In the genomic region with DNA sequence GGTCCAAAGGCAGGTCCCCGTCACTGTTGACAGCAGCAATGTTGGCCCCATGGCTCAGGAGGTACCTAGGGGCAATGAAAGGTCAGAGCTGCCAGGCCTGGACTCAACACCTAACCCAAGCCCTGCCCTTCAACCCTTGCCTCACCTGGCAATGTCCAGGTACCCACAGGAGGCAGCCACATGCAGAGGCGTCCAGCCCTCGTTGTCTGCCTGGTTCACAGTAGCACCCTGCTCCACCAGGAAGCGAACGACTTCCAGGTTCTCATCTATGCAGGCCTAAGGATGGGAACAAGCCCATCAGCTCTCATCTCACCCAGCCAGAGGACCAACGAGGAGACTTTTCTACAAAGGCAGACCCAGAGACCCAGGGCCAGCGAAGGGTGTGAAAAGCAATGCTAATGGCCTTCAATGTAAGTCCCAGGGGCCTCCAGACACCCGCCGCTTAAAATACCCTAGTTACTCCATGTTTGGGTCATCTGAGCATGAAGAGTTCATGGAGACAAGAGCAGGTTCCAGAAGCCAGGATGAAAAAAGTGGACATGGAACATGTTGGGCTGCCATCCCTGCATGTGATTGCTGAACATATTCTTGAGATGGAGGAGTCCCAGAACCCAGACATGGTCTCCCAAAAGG, we compare ENCODE assay signal across 15 mouse cellular contexts. TPM values are rescaled to one million over a fixed set of nuclear protein-coding genes. Genes with fewer than 3 reads are reported as not detected.
DNase-seq lines count a peak whose midpoint lies in the region; ATAC-seq and TF ChIP-seq lines count a peak whose summit lies in the region.
"Had no signal": no experiment of that assay in that cellular context is flagged by ENCODE, and none has a peak within 500 bp of the region (broad histone marks: within the 10 kb centered on the region; RNA-seq: fewer than 3 reads in every experiment).

No protein-coding gene starts in this region.

- peaks cover 48% of the 10 kb centered on the region for H3K4me1 ChIP-seq in heart, embryonic 15.5 days (replicated peaks)
- H3K4me1 ChIP-seq in lung, postnatal 0 days (ENCODE audit: insufficient read depth, low read depth, low read length) = peaks cover 17% of the 10 kb centered on the region
- H3K4me1 ChIP-seq in intestine, postnatal 0 days (replicated peaks; ENCODE audit: control insufficient read depth, insufficient read depth, low read length) = peaks cover 6% of the 10 kb centered on the region; the same call in 1 of the 2 replicates
- peaks cover 31% of the 10 kb centered on the region for H3K4me1 ChIP-seq in stomach, embryonic 16.5 days (ENCODE audit: control insufficient read depth, insufficient read depth, low read length)

- TF ChIP-seq CTCF in lung, postnatal 0 days (IDR thresholded peaks at IDR 0.05) = no peak
- TF ChIP-seq CTCF in intestine, postnatal 0 days (IDR thresholded peaks at IDR 0.05; ENCODE audit: low read depth) = no peak

- H3K4me2 ChIP-seq in heart, embryonic 15.5 days = 0 out of 2 replicates have a peak overlapping the region, but pooled peaks have one; percentile 80
- 0 out of 2 replicates have a peak overlapping the region, but pooled peaks have one; percentile 81 for H3K4me2 ChIP-seq in lung, postnatal 0 days (replicated peaks; ENCODE audit: low read depth, low read length)
- peak overlapping the region; percentile 32; the same call in 1 of the 2 replicates for H3K4me2 ChIP-seq in intestine, postnatal 0 days (replicated peaks; ENCODE audit: low read depth)
- peak overlapping the region; percentile 83 for H3K4me2 ChIP-seq in stomach, embryonic 16.5 days (ENCODE audit: low read depth, low read length)
- H3K4me2 ChIP-seq: liver, embryonic 11.5 days had no signal

- H3K9ac ChIP-seq in heart, embryonic 15.5 days = no peak overlapping the region
- H3K9ac ChIP-seq in lung, postnatal 0 days (replicated peaks; ENCODE audit: low read depth) = no peak overlapping the region
- H3K9ac ChIP-seq in intestine, postnatal 0 days (ENCODE audit: low read depth, low read length) = 0 out of 2 replicates have a peak overlapping the region, but pooled peaks have one; percentile 11
- 0 out of 2 replicates have a peak overlapping the region, but pooled peaks have one; percentile 2 for H3K9ac ChIP-seq in stomach, embryonic 16.5 days (ENCODE audit: low read length)
- H3K9ac ChIP-seq: forebrain, postnatal 0 days; lung, embryonic 14.5 days had no signal

- H3K4me3 ChIP-seq in heart, embryonic 15.5 days = no peak overlapping the region
- no peak overlapping the region for H3K4me3 ChIP-seq in lung, postnatal 0 days (ENCODE audit: low read depth, low read length)
- H3K4me3 ChIP-seq in intestine, postnatal 0 days (ENCODE audit: low read depth, low read length) = no peak overlapping the region
- no peak overlapping the region for H3K4me3 ChIP-seq in stomach, embryonic 16.5 days (replicated peaks; ENCODE audit: low read length)
- H3K4me3 ChIP-seq: erythroblast, embryonic 14.5 days had no signal

- ATAC-seq in heart, embryonic 15.5 days (replicated peaks; ENCODE audit: insufficient number of reproducible peaks, insufficient read depth, low FRiP score, low read depth) = no peak
- ATAC-seq in lung, postnatal 0 days = no peak
- no peak for ATAC-seq in intestine, postnatal 0 days
- ATAC-seq in stomach, embryonic 16.5 days (ENCODE audit: insufficient read depth, low FRiP score) = no peak
- ATAC-seq: forebrain, postnatal 0 days had no signal

- H3K36me3 ChIP-seq in heart, embryonic 15.5 days = peaks cover 14% of the 10 kb centered on the region; the same call in 1 of the 2 replicates
- H3K36me3 ChIP-seq in lung, postnatal 0 days (ENCODE audit: insufficient read depth, low read length) = peaks cover 6% of the 10 kb centered on the region; the same call in 1 of the 2 replicates
- H3K36me3 ChIP-seq in intestine, postnatal 0 days (ENCODE audit: control insufficient read depth, insufficient read depth) = peaks cover 33% of the 10 kb centered on the region
- no peaks in the 10 kb centered on the region for H3K36me3 ChIP-seq in stomach, embryonic 16.5 days (ENCODE audit: control insufficient read depth, insufficient read depth, low read length)

- no peaks in the 10 kb centered on the region for H3K27me3 ChIP-seq in heart, embryonic 15.5 days
- H3K27me3 ChIP-seq in lung, postnatal 0 days (replicated peaks; ENCODE audit: insufficient read depth, low read length) = no peaks in the 10 kb centered on the region
- H3K27me3 ChIP-seq in intestine, postnatal 0 days (replicated peaks; ENCODE audit: control insufficient read depth, insufficient read depth, low read length) = no peaks in the 10 kb centered on the region
- H3K27me3 ChIP-seq in stomach, embryonic 16.5 days (ENCODE audit: control insufficient read depth, insufficient read depth, low read length) = no peaks in the 10 kb centered on the region

- H3K9me3 ChIP-seq in heart, embryonic 15.5 days (replicated peaks) = no peaks in the 10 kb centered on the region
- H3K9me3 ChIP-seq in lung, postnatal 0 days (ENCODE audit: low read length) = no peaks in the 10 kb centered on the region
- no peaks in the 10 kb centered on the region for H3K9me3 ChIP-seq in intestine, postnatal 0 days (ENCODE audit: control insufficient read depth)
- H3K9me3 ChIP-seq in stomach, embryonic 16.5 days (replicated peaks; ENCODE audit: control insufficient read depth, low read length) = no peaks in the 10 kb centered on the region
- H3K9me3 ChIP-seq: embryonic facial prominence, embryonic 10.5 days had no signal

- TF ChIP-seq EP300 in lung, postnatal 0 days (IDR thresholded peaks at IDR 0.05) = no peak

- no peak overlapping the region for H3K27ac ChIP-seq in heart, embryonic 15.5 days
- H3K27ac ChIP-seq in lung, postnatal 0 days (ENCODE audit: low read length) = no peak overlapping the region
- H3K27ac ChIP-seq in intestine, postnatal 0 days (ENCODE audit: low read depth, low read length) = no peak overlapping the region
- peak overlapping the region; percentile 38; the same call in 1 of the 2 replicates for H3K27ac ChIP-seq in stomach, embryonic 16.5 days (ENCODE audit: low read length)
- H3K27ac ChIP-seq: embryonic facial prominence, embryonic 10.5 days had no signal

- DNase-seq in heart, postnatal 4 days = no peak
- no peak for DNase-seq in lung, postnatal 0 days (ENCODE audit: low spot score)
- no peak for DNase-seq in lung, postnatal 14 days
- no peak for DNase-seq in layer of hippocampus, postnatal 25 days (ENCODE audit: extremely low spot score in 1 of 2, low spot score in 1 of 2)
- DNase-seq: cerebellum, adult 11 months; cerebellum, postnatal 36 days; thymus, postnatal 4 days had no signal

- 84% methylated on average over 9 of the region's 9 CpGs for WGBS in heart, embryonic 15.5 days
- 91% methylated on average over 9 of the region's 9 CpGs for WGBS in lung, postnatal 0 days
- WGBS in intestine, postnatal 0 days = 87% methylated on average over 9 of the region's 9 CpGs
- WGBS in stomach, embryonic 16.5 days = 90% methylated on average over 9 of the region's 9 CpGs

RNA-seq across cellular contexts. Expression of gene Ppp1r12c, which starts 4.1 kb away (rescaled TPM):
- 32.5 and 43.7 TPM in 2 replicates for polyA plus RNA-seq in heart, embryonic 15.5 days (2015; fragmentation: Nextera tagmentation; extraction: Ambion mirVana)
- 10 to 100 TPM; 89.8 to 92.3 TPM for total RNA-seq in heart, postnatal 4 days (2021)
- polyA plus RNA-seq in lung, postnatal 0 days (2015; fragmentation: Nextera tagmentation; extraction: Ambion mirVana) = 52.6 and 55.4 TPM in 2 replicates
- 33.6 and 33.9 TPM in 2 replicates for polyA plus RNA-seq in intestine, postnatal 0 days (2015; fragmentation: Nextera tagmentation; extraction: Ambion mirVana)
- polyA plus RNA-seq in stomach, embryonic 16.5 days (2015; fragmentation: Nextera tagmentation; extraction: Ambion mirVana) = 20.3 and 22.3 TPM in 2 replicates
- 100 to 1,000 TPM; 128 to 167 TPM for total RNA-seq in layer of hippocampus, postnatal 25 days (2021)

RNA-seq across cellular contexts. Expression of gene Tnnt1, which starts 18.8 kb away (rescaled TPM):
- 255 and 278 TPM in 2 replicates for polyA plus RNA-seq in heart, embryonic 15.5 days (2015; fragmentation: Nextera tagmentation; extraction: Ambion mirVana)
- total RNA-seq in heart, postnatal 4 days (2021) = 10 to 100 TPM; 48.7 to 59.0 TPM
- 14.0 and 17.8 TPM in 2 replicates for polyA plus RNA-seq in lung, postnatal 0 days (2015; fragmentation: Nextera tagmentation; extraction: Ambion mirVana)
- polyA plus RNA-seq in intestine, postnatal 0 days (2015; fragmentation: Nextera tagmentation; extraction: Ambion mirVana) = 20.1 and 24.3 TPM in 2 replicates
- polyA plus RNA-seq in stomach, embryonic 16.5 days (2015; fragmentation: Nextera tagmentation; extraction: Ambion mirVana) = 26.7 and 111 TPM in 2 replicates
- 1 to 10 TPM; 1.5 to 1.9 TPM for total RNA-seq in layer of hippocampus, postnatal 25 days (2021)

RNA-seq across cellular contexts. Expression of gene Tnni3, which starts 26.6 kb away (rescaled TPM):
- polyA plus RNA-seq in heart, embryonic 15.5 days (2015; fragmentation: Nextera tagmentation; extraction: Ambion mirVana) = 2,753 and 3,427 TPM in 2 replicates
- total RNA-seq in heart, postnatal 4 days (2021) = 1,000 to 10,000 TPM; 4,693 to 5,168 TPM
- 81.3 and 95.6 TPM in 2 replicates for polyA plus RNA-seq in lung, postnatal 0 days (2015; fragmentation: Nextera tagmentation; extraction: Ambion mirVana)
- polyA plus RNA-seq in intestine, postnatal 0 days (2015; fragmentation: Nextera tagmentation; extraction: Ambion mirVana) = 1.1 TPM in 2 replicates
- polyA plus RNA-seq in stomach, embryonic 16.5 days (2015; fragmentation: Nextera tagmentation; extraction: Ambion mirVana) = 5.1 and 7.4 TPM in 2 replicates
- under 1 TPM in 1 of 2 experiments, not detected in 1; 0.44 TPM for total RNA-seq in layer of hippocampus, postnatal 25 days (2021)
- polyA plus RNA-seq: erythroblast, embryonic 14.5 days had no signal

RNA-seq across cellular contexts. Expression of gene Dnaaf3, which starts 34.9 kb away (rescaled TPM):
- polyA plus RNA-seq in heart, embryonic 15.5 days (2015; fragmentation: Nextera tagmentation; extraction: Ambion mirVana) = 0.96 and 1.2 TPM in 2 replicates
- under 1 TPM; 0.41 to 0.57 TPM for total RNA-seq in heart, postnatal 4 days (2021)
- polyA plus RNA-seq in lung, postnatal 0 days (2015; fragmentation: Nextera tagmentation; extraction: Ambion mirVana) = 3.3 and 3.4 TPM in 2 replicates
- 0.33 and 0.54 TPM in 2 replicates for polyA plus RNA-seq in intestine, postnatal 0 days (2015; fragmentation: Nextera tagmentation; extraction: Ambion mirVana)
- polyA plus RNA-seq in stomach, embryonic 16.5 days (2015; fragmentation: Nextera tagmentation; extraction: Ambion mirVana) = 2.2 TPM in 2 replicates
- total RNA-seq in layer of hippocampus, postnatal 25 days (2021) = under 1 TPM; 0.34 to 0.38 TPM

RNA-seq across cellular contexts. Expression of gene Eps8l1, which starts 36.9 kb away (rescaled TPM):
- polyA plus RNA-seq in heart, embryonic 15.5 days (2015; fragmentation: Nextera tagmentation; extraction: Ambion mirVana) = 4.8 TPM in 2 replicates
- 1 to 10 TPM; 1.6 to 2.7 TPM for total RNA-seq in heart, postnatal 4 days (2021)
- polyA plus RNA-seq in lung, postnatal 0 days (2015; fragmentation: Nextera tagmentation; extraction: Ambion mirVana) = 15.0 and 22.5 TPM in 2 replicates
- polyA plus RNA-seq in intestine, postnatal 0 days (2015; fragmentation: Nextera tagmentation; extraction: Ambion mirVana) = 1.1 and 1.7 TPM in 2 replicates
- polyA plus RNA-seq in stomach, embryonic 16.5 days (2015; fragmentation: Nextera tagmentation; extraction: Ambion mirVana) = 12.1 and 15.0 TPM in 2 replicates
- 1 to 10 TPM; 5.3 to 5.7 TPM for total RNA-seq in layer of hippocampus, postnatal 25 days (2021)
- polyA plus RNA-seq: erythroblast, embryonic 14.5 days had no signal

Comparison
In these comparisons a context has a peak if more than half of its experiments do, and no peak if none do; other contexts are left out.
1. H3K4me2 ChIP-seq: peak in every context shown above with its lines; median percentile 83 in stomach, embryonic 16.5 days; 81 in lung, postnatal 0 days; 80 in heart, embryonic 15.5 days; 32 in intestine, postnatal 0 days.
2. H3K9ac ChIP-seq: peak in intestine, postnatal 0 days (single experiment) and stomach, embryonic 16.5 days (single experiment); none in heart, embryonic 15.5 days (single experiment) and lung, postnatal 0 days (single experiment).
3. RNA of gene Tnni3, which starts 26.6 kb away (polyA plus RNA-seq): 2,753 to 3,427 TPM in heart, embryonic 15.5 days; 81.3 to 95.6 TPM in lung, postnatal 0 days, 5.1 to 7.4 TPM in stomach, embryonic 16.5 days and 1.1 TPM in intestine, postnatal 0 days; every median in the first group is over 10 times any median in the second.